Mouse (Mus musculus) cerebellum, adult 18-20 months (tissue): Measurements from ENCODE around the gene Dnajc5g.

ENCODE experiments used
- DNase-seq, 2 experiments: peaks; one replicate each; pipeline ENCODE4 v3.0.0; 2021

Gene Dnajc5g

DNA sequence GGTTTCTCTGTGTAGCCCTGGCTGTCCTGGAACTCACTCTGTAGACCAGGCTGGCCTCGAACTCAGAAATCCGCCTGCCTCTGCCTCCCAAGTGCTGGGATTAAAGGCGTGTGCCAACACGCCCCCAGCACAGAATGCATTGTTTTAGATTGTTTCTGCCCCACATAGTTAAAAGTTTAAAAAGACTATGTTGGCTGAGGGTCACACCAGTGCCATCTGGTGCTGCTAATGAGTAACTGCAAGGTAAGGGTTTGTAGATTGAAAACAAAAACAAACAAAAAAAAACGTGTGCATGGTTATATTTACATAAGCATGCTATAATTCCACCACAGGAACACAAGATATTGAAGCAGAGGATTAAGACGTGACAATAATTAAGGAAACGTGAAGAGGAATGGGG is 4.7 kb downstream of the Dnajc5g start:
- no peak for DNase-seq

DNA sequence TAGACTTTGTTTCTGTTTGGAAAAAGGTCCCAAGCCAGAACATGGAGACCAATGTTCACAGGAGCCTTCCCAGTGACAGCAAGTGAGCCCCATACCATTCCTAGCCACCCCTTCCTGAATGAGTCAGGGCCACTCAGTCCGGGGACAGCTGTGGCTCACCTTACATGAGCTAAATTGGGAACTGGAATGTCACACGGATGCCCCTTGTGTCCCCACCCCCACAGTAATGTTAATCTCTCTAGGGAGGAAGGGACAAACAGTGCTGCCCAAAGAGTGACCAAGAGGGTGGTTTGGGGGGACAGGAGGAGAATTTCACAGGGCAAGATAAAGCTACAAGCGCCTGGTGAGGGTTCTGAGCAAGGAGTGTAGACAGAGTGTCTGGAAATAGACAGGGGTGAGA is 10.3 kb downstream of the Dnajc5g start, which contains the start of gene Trim54:
Trim54 (plus strand) TSS at position 359 of the 400 bp plus-strand sequence.
- DNase-seq: no peak

DNA sequence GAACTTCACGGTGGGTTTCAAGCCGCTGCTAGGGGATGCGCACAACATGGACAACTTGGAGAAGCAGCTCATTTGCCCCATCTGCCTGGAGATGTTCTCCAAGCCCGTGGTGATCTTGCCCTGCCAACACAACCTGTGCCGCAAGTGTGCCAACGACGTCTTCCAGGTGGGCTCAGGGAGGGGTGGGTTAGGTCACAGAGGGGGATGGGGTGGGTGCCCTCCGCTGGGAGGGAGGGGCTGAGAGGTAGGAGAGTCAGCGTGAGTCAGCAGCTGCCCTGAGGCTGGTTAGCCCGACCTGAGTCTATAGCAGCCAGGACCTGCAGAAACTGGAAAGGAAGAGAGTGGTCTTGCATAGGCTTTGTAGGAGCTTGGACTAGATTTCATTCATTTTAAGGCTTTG is 10.8 kb downstream of the Dnajc5g start:
- no peak for DNase-seq

DNA sequence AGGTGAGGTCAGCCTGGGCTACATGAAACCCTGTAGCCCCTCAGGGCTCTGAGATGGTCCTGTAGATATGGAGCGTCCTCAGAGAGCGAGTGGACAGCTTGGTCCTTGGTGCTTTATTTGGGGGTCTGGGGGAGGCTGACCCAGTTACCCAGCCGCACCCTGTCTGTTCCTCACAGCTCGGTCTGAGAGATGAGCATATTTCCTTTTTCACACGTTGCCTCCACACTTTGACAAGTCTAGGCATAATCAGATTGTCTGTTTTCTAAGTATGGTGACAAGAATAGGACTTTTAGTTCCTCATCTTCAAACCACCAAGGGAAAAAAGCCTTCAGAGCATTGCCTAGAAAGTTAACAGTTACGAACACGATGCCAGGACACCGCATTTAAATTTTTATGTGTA is 15.0 kb downstream of the Dnajc5g start:
- DNase-seq: no peak

DNA sequence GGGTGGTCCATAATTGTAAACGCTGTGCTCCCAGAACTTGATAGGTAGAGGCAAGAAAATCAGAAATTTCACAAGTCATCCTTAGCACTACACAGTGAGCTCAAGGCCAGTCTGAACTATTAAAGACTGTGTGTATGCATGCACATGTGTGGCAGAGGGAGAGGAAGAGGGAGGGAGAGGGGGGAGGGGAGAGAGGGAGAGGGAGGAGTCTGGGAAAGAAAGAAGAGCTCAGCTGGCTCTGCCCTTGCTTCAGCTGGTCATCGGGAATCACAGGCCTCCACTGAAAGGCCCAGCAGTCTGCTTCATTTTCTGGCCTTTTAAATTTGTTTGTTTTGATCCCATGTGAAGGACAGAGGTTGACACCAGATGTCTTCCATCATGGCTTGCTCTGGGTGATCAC is 17.4 kb downstream of the Dnajc5g start:
- no peak for DNase-seq

DNA sequence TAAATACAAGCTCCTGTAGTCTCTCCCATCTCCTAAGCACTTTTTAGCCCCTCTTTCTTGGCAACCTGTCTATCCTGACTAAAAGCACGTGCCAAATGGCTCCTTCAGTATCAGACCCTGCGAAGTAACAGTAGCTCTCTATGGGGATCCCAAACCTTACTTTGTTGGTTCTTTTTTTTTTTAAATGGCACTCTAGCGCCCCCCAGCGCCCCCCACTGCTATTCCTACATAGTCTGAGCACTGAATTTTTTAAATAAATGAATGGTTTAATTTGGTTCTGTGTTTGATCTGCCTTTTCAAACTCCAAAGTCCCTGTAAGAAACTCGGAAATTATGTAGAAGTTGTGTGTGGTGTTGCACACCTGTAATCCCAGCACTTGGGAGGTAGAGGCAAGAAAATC is 20.0 kb downstream of the Dnajc5g start:
- DNase-seq: no peak

DNA sequence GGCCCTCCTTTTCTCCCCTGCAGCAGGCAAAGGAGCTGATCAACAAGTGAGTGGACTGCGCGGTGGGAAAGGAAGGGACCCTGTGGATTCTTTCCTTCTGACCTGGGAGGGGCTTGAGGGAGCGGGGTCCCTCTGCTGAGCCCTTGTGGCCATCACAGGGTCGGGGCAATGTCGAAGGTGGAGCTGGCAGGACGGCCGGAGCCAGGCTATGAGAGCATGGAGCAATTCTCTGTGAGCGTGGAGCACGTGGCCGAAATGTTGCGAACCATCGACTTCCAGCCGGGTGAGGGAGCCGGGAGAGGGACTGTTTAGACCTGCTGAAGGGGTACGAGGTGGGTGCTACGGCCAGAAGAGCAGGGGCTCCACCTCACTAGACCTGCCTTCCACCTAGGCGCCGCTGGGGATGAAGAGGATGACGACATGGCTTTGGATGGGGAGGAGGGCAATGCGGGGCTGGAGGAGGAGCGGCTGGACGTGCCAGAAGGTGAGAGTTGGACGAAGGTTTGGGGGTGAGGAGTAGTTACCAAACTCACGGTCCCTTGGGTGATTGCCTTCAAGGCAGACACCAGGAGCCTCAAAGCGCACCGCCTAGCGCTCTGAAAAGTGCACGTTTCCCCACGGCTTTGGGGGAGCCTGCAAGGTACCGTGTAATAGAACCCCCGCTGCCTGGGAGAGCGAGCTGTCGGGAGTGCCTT is 30.8 kb downstream of the Dnajc5g start:
- no peak for DNase-seq

DNA sequence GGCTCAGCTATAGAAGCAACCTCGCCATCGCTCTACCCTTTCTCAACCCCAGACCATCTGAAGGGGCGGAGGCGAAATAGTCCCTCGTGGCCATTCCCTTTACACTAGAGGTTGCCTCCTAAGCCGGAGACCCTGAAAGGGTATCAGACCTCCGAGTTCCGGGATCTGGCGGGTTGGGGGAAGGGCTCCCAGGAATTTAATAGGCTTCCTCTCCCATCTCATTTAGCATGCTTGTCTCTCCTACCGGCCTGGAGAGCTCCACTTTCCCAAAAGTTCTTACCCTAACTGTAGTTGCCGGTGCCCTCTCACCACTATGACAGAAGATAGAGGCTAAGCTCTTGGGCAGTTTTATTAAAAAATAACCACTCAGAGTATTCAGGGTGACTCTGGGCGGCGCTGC is 31.6 kb downstream of the Dnajc5g start:
- peak in 1 of 2 experiments; percentile 10 for DNase-seq

DNA sequence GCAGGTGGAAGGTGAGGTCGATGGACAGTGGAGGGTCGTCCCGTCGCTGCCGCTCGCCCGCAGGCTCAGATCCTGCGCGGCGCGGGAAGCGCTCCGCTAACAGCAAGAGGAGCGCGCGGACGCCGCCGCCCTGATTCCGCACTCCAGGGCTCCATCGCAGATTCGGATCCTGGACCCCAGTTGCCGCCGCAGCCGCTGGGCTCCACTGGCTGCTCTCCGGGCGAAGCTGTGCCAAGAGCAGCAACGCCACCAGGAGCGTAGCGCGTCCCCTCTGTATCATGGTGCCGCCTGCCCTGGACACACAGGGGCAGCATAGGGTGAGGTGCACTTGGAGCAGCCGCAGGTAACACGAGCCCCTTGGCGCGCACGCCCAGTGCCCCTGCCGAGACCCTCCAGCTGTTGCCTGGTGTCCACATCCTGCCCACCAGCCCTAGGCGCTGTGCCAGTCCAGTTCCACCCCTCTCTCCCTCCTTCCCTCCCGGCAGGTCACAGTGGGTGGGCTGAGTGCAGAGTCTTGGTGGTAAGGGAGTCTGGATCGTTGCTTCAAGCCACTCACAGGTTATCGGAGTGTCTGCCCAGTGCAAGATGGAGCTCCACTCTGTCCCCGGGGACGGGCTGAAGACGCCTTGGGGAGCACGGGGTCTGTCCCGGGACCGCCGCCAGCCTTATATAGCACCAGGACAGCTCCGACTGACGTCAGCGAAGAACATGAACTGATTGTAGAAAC is 32.3 kb downstream of the Dnajc5g start, which contains the start of gene Ucn:
Ucn (minus strand) TSS at position 589 of the 727 bp plus-strand sequence.
- no peak for DNase-seq

DNA sequence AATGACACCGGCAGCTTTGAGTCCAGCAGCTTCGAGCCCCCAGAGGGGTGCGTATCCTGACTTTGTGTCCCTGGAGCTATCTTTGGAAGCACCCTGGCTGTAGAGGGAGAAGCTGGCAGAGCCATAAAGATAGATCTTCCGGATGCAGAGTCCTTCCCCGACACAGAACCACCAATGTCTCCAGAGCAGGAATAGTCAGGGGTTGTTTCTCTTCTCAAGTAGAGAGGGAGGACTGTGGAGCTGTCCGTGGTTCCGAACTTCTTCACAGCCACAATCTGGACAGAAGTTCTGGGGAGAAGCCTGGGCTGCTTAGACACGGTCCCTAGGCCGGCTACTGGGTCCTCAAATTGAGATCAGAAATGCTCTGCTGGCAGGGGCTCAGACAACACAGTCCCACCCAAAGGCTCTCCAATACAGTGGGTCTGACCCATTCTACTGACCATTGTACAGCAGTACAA is 32.9 kb downstream of the Dnajc5g start:
- no peak for DNase-seq

DNA sequence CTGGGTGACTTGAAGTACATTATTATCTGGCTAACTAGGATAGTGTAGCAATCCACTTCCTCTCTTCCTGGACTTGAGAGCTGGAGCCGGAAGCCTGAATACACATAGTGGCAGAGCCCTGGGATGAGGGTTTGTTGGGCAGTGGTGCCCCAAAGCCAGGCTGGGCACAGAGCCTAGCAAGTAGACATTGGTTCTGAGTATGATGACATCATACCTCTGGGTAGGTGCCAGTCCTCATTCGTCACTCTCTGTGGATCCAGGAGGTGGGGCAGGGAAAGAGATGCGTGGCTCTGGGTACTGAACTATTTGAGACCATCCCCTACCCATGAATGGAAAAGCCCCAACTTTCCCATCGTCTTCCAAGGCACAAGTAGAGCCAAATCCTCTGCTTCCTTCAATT is 43.7 kb downstream of the Dnajc5g start:
- DNase-seq: peak; percentile 20 to 30

DNA sequence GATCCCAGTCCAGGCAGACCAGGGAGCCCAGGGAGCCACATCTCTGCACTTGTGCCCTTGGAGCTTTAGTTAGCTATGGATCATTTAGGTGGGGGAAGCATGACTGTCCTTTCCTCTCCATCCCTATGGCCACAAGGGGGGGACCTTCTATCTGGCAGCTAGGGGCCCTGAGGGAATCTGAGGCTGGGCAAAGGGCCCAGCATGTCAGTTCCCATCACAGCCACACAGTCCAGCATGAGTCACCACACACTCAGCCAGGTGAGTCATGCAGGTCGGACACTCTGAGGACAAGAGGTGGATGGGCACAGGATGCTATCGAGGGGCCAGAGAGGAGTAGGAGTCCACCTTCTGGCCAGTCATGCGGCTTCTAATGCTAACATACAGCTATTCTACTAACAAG is 45.7 kb downstream of the Dnajc5g start:
- peak; percentile 65 to 74 for DNase-seq

DNA sequence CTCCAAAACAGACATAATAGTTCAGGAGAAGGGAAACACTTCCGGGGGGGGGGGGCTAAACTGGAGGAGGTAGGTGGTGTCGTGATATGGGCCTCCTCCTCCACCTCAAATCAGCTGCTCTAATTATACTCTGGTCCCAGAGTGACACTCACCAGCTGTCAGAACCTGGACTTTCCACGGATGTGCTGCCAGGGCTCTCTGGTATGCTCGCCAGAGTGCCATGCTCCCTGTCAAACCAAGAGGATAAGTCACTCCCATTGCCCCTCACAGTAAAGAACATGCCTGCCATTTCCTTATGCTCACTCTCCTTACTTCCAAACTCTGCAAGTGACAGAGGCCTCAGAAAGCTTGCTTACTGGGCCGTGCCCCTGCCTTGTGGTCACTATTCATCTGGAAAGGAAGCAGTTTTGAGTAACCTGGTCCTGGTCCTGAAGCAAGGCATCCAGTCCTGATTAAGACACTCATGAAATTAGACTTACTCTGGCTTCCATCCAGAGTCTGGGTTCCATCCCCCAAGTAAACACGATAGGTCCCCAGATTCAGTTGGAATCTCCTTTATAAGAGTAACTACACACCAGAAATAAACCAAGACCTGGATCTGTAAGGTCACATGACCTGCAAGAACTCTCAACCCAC is 47.5 kb downstream of the Dnajc5g start:
- no peak for DNase-seq

DNA sequence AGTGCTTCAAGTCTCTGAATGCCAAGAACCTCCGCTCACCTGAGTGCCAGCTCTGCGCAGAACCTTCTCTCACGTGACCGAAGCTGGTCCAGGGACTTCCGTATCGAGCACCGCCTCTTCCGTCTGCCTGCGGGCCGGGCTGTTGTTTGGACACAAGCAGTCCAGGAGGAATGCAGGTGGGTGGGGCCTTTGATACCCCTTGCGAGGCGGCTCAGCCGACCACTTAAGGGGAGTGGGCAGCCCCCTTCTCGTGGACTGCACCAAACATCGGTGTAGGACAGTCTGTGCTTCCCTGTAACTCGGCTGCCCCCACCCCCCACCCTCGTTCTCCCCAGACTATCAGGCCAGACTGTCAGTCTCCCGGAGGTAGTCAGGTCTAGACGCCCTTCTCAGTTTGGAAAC is 48.1 kb downstream of the Dnajc5g start, which contains the start of gene Mpv17:
Mpv17 (minus strand) TSS at position 100 of the 402 bp plus-strand sequence.
- peak; percentile 83 to 89 for DNase-seq
